Mouse (Mus musculus) urinary bladder, postnatal 14 days (tissue): ENCODE data around the gene Stpg2.
A peak's percentile ranks its signal among the peaks of the same experiment; 100 is the strongest.
"Not testable (repeated sequence)": the region's sequence is repeated elsewhere in the genome, so short reads cannot be mapped to it uniquely, and the experiment has no call there.

Experiments
- DNase-seq: peaks from one replicate; pipeline ENCODE4 v3.0.0; 2021; ENCODE audit warnings: low spot score

The Stpg2 gene

GRCm38 (mm10) chr3:139205444-139205998 is at the start of gene Stpg2:
Gene Stpg2 (plus strand): TSS chr3:139205694.
- peak; percentile 94 for DNase-seq

- no peak for DNase-seq
Measured at GRCm38 (mm10) chr3:139162146-139162545, 43.3 kb upstream of the Stpg2 start.

GRCm38 (mm10) chr3:139162658-139163057 is 42.8 kb upstream of the Stpg2 start:
- DNase-seq: no peak

GRCm38 (mm10) chr3:139168510-139169269 is 36.8 kb upstream of the Stpg2 start:
- DNase-seq: no peak

DNA sequence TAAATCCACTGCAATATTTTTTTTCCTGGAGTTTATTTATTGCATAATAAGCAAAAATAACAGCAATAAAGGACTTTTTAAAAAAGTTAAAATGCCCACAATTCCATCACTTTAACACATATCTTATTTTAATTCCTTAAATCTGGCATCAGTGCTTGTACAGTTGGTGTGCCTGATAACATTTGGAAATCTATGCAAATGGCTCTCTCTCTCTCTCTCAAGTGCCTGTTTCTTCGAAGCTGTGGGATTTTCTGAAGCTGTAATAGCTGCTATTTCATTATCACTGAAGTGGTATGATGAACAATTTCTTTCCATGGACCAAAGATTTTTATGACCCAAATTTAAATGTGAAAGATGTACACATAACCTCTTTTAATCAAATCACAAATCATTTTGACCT is 35.8 kb upstream of the Stpg2 start:
- no peak for DNase-seq

- DNase-seq: no peak
Measured at GRCm38 (mm10) chr3:139176936-139177335, 28.6 kb upstream of the Stpg2 start.

DNA sequence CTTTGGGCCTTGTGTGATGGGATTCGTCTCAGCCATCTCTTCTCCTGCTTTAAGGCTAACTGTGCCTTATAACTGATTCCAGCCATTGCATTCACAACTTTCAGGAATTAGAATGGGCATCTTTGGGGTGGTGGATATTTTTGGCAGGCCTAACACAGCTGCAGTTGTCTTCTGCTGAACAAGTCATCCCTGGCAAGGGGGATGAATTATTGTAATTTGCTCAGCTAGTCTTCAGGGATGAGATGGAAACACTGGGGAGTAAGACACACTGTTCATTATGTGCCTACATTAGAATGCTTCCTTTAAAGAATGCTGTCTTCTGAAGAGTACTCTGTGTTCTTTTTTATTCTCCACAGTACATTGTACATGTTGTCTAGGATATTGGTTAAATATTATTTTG is 14.0 kb upstream of the Stpg2 start:
- no peak for DNase-seq

GRCm38 (mm10) chr3:139193917-139194316 is 11.6 kb upstream of the Stpg2 start:
- no peak for DNase-seq

DNA sequence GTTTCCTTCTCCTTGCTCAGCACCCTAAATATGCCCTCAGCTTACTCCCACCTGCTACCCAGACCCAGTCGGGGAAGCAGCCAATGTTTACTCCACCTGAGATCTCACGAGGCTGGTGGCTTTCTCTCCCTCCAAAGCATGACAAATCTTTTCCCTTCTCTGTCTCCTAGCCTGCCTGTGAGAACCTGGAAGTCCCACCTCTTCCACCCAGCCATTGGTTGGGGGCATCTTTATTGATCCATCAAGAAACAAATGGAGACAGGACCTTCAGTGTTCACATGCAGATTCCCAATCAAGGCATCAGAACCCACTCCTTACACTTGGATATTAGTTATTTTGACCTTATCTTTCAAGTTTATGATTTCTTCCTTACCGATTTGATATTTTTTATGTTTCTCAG is 7.1 kb upstream of the Stpg2 start:
- no peak for DNase-seq

DNA sequence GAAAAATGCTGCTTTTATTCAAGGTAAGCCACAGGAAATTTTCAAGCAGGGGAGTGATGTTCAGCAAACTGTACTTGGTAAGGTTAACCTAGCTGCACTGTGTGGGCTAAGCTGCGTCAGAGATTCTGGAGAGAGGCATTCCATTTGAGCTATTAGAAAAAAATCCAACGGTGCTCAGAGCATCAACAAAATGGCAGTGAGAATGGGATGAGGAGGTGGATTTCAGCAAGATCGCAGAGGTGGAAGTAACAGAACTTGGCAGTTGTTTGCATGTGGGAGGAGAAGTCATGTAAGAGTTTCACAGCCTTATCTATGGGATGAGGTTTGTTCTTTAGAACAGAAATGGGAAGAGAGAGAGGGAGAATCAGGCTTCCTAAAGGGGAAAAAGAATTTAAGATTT is 5.2 kb upstream of the Stpg2 start:
- DNase-seq: no peak

DNA sequence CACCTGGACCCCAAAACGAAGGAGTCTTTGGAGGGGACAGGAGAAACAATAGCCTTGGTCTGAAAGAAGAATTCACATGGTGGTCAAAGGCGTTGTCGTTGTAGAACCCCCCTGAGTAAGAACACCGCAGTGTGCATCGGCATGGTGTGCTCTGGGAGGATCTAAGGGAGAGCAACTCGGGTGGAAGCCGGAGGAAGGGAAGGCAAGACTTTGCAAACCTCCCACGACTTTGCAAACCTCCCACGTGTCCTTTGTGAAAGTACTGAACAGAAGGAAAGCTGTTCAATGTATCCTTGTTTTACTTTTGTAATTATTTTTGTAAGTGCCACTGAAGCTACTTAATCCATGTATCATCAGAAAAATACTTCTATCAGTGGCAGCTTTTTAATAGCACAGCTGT is 11.5 kb downstream of the Stpg2 start:
- no peak for DNase-seq

DNA sequence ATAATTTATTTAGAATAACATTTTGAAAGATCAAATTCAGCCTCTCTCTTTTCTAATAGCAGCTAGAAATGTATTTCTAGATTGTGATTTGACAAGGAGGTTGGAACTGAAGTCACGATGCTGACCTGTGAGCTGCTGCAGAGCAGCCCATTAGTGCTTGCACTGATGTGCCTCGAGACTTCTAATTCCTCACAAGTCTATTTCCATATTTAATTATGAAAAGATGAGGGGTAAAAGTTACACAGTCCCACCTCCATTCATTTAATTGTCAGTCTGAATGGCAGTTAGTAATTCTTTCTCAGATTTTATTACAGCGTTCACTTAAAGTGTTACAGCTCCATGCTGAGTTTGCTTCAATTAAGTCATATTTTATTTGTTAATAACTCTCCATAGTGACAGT is 19.6 kb downstream of the Stpg2 start:
- no peak for DNase-seq

DNA sequence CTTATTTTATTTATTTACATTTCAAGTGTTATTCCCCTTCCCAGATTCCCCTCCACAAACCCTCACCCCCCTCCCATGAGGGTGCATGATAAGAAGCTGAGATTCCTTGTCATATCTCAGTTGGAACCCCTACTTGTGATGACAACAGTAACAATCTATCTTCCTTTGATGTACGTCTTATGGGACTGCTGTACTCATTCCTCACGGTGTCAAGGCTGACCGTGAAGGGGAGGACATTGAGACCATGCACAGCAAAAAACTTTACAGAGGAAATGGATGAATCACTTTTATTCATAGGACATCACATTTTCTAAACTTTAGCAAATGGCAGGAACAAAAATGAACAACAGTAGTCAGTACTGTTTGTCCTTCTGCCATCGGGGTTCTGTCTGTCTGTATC is 21.3 kb downstream of the Stpg2 start:
- DNase-seq: no peak

GRCm38 (mm10) chr3:139245219-139245618 is 39.7 kb downstream of the Stpg2 start:
- no peak for DNase-seq

GRCm38 (mm10) chr3:139246508-139246907 is 41.0 kb downstream of the Stpg2 start:
- DNase-seq: no peak

DNA sequence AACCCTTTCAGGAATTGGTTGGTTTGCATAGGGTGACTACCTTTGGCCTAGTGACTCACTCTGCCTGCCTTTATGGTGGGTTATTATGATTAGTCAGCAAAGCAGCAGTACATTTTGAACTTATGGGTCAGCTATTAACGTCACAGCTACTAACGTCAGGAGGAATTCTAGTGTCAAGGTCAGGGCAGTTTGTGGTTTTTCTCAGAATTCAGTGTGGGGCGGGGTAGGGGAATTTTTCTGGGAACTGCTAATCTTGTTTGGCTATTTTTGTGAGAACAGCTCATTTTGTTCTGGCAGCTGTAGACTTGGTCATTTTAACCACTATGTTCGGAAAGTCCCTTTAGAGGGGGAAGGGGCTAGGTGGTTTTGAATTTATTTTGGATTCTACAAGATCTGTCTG is 56.9 kb downstream of the Stpg2 start:
- DNase-seq: not testable (repeated sequence)

- no peak for DNase-seq
Measured at GRCm38 (mm10) chr3:139297909-139298308, 92.4 kb downstream of the Stpg2 start.

GRCm38 (mm10) chr3:139308078-139308809 is 102.8 kb downstream of the Stpg2 start:
- DNase-seq: no peak

- no peak for DNase-seq
Measured at GRCm38 (mm10) chr3:139311721-139312120, 106.2 kb downstream of the Stpg2 start.

DNA sequence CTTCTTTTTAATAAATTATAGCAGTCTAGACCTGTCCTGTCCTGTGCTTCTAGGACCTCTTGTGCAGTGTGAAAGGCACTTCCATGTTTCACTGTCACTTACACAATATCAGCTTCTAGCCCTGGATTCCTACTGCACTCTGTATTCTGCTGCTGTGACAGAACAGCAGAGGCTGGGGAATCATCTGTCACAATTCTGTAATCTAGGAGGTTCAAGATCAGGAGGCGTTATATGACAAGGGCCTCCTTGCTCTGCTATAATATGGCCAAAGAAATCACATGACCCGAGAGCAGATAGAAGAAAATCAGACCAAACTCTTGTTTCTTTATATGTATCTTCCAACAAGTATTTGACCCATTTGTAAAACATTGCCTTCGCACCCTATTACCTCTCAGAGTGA is 175.0 kb downstream of the Stpg2 start:
- DNase-seq: no peak

DNA sequence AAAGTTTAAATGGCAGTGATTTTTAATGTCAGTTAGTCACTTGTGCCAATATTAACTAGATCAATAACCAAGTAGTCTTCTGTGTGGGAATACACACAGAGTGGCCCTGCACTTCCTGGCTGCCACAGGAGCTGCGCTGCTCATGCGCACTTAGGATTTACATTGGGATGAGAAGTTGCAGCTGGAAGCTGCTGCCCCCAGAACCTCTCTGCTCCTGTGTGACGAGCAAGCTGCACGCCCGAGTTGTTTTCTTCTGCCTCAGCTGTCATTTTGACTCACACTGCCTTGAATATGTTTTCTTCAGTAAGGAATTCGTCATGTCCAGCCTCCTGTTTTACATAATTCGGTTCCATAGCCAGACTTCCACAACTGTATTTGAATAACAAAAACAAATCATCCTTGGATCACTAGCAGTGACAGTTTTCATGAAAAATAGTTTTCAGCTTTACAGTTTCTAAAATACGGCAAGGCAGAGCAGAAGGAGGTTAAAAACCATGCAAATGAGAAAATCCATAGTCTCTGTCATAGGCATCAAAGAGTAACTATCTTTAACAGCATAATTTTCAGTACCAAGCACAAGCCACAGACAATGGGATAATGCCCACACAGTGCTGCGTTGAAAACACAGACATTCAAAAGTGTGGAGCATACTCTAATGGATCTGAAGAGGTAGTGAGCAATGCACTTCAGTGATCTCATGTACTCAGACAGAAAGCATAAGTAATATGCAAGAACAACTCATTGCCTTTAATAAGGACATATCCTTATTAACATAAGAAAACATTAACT is 191.8 kb downstream of the Stpg2 start:
- DNase-seq: no peak

DNA sequence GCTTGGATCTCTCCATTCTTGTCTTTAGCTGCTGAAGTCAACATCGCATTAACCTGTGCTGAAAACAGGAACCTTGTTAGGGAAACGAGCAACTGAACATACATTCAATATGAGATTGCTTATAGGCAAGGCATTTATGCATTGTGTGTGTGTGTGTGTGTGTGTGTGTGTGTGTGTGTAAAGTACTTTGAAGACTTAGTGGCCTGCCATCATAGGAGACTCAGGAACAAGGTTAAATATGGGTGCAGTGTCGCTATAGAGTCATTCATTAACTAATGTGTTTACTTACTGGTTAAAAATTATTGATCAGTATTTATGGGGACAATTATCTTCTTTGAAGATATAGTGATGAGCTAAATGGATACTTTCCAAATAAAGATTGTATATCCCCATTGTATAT is 199.2 kb downstream of the Stpg2 start:
- DNase-seq: no peak

DNA sequence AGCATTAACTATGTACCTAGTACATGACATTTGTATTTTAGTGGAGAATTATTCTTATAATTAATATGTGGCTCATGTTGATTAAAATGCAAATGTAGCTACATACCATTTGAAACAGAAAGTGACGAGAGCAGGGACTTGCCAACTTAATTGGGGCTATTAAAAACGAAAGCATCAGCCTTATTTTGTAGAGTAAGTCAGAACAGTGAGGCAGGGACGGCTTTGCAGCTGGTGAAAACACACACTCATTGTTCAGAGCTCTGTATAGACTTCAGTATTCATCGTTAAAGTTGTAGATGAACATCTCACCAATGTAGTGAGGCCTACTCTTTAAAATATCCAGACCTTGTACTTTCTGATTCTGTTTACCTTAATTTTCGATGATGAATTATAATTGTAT is 213.6 kb downstream of the Stpg2 start:
- no peak for DNase-seq
